Mouse (Mus musculus) stomach, embryonic 15.5 days (tissue): ENCODE measurements at regions not wholly inside any gene's neighbourhood (a gene's known extent, or its start where the extent isn't known, plus 50 kb on each side); places are given as distances from the start of the nearest gene placed in this dataset.

Experiments
- ATAC-seq: fragments of 200-750 bp; cut with Nextera tagmentation; 2 replicates; pipeline ENCODE4 v1.8.0; 2017; ENCODE audit warnings: low read depth, moderate number of reproducible peaks, moderate TSS enrichment; ENCODE audit not compliant: insufficient read depth, low FRiP score
- H3K27ac ChIP-seq: fragments of 300-500 bp; sonication (generic); 2 replicates; pipeline ENCODE4 v1.5.1; 2015; ENCODE audit warnings: mild to moderate bottlenecking, inconsistent platforms
- H3K27me3 ChIP-seq: fragments of 300-500 bp; sonication (generic); replicated peaks from 2 replicates; pipeline ENCODE4 v1.6.1; 2015; ENCODE audit warnings: inconsistent platforms
- H3K36me3 ChIP-seq: fragments of 300-500 bp; sonication (generic); 2 replicates; pipeline ENCODE4 v1.6.1; 2015; ENCODE audit warnings: inconsistent platforms
- H3K4me1 ChIP-seq: fragments of 300-500 bp; sonication (generic); 2 replicates; pipeline ENCODE4 v1.6.1; 2015; ENCODE audit warnings: inconsistent platforms
- H3K4me2 ChIP-seq: fragments of 300-500 bp; sonication (generic); 2 replicates; pipeline ENCODE4 v1.6.1; 2015; ENCODE audit warnings: mild to moderate bottlenecking, inconsistent platforms
- H3K4me3 ChIP-seq: fragments of 300-500 bp; sonication (generic); replicated peaks from 2 replicates; pipeline ENCODE4 v1.5.1; 2015; ENCODE audit warnings: inconsistent platforms
- H3K9ac ChIP-seq: fragments of 300-500 bp; sonication (generic); 2 replicates; pipeline ENCODE4 v1.6.1; 2015; ENCODE audit warnings: inconsistent platforms
- H3K9me3 ChIP-seq: fragments of 300-500 bp; sonication (generic); 2 replicates; pipeline ENCODE4 v1.6.1; 2016; ENCODE audit warnings: inconsistent platforms
- WGBS: fragments of 180-500 bp; shearing (Covaris S2); methylation state at CpG from one replicate; pipeline ENCODE4 v1.1.7; 2015; 5-methylcytosine and 5-hydroxymethylcytosine counted together

- WGBS, result 70% methylated on average over 8 of the region's 8 CpGs
- Histone ChIP-seq H3K4me3 (no peak overlapping the region), H3K4me2 (no peak overlapping the region), H3K4me1 (0 out of 2 replicates have a peak, but pooled peaks cover 3% of the 10 kb centered on the region), H3K27me3 (no peaks in the 10 kb centered on the region), H3K27ac (no peak overlapping the region), H3K36me3 (no peaks in the 10 kb centered on the region), H3K9me3 (no peaks in the 10 kb centered on the region), H3K9ac (no peak overlapping the region)
- no peak for ATAC-seq
These were observed 90.5 kb downstream of the Gas1 start for GRCm38 (mm10) chr13:60086657-60087056.

- H3K9me3 ChIP-seq, result no peaks in the 10 kb centered on the region
- peaks cover 6% of the 10 kb centered on the region; the same call in 1 of the 2 replicates for H3K4me1 ChIP-seq
- peak overlapping the region; percentile 29; the same call in 1 of the 2 replicates for H3K4me2 ChIP-seq
- WGBS, result 17% methylated on average over 12 of the region's 12 CpGs
- no peaks in the 10 kb centered on the region for H3K36me3 ChIP-seq
- no peaks in the 10 kb centered on the region for H3K27me3 ChIP-seq
- no peak overlapping the region for H3K9ac ChIP-seq
- no peak overlapping the region for H3K4me3 ChIP-seq
- H3K27ac ChIP-seq, result peak overlapping the region; percentile 48; the same call in 1 of the 2 replicates
- ATAC-seq, result no peak
These were observed 92.2 kb downstream of the Gas1 start for GRCm38 (mm10) chr13:60084975-60085374.

- no peak overlapping the region for H3K27ac ChIP-seq
- peaks cover 6% of the 10 kb centered on the region; the same call in 1 of the 2 replicates for H3K4me1 ChIP-seq
- no peak; the same call in 1 of the 2 replicates for ATAC-seq
- no peak overlapping the region for H3K4me3 ChIP-seq
- H3K4me2 ChIP-seq, result no peak overlapping the region
- WGBS, result 64% methylated on average over 4 of the region's 4 CpGs
- H3K9ac ChIP-seq, result no peak overlapping the region
- H3K9me3 ChIP-seq, result no peaks in the 10 kb centered on the region
- H3K27me3 ChIP-seq, result no peaks in the 10 kb centered on the region
- no peaks in the 10 kb centered on the region for H3K36me3 ChIP-seq
These were observed 92.9 kb downstream of the Gas1 start for GRCm38 (mm10) chr13:60084290-60084689.

GRCm38 (mm10) chr13:60080113-60080512, 97.1 kb downstream of the Gas1 start:
- Histone ChIP-seq H3K9ac (no peak overlapping the region), H3K36me3 (no peaks in the 10 kb centered on the region), H3K9me3 (no peaks in the 10 kb centered on the region), H3K4me2 (no peak overlapping the region), H3K27ac (no peak overlapping the region), H3K4me1 (peaks cover 3% of the 10 kb centered on the region; the same call in 1 of the 2 replicates), H3K27me3 (no peaks in the 10 kb centered on the region), H3K4me3 (no peak overlapping the region)
- no peak for ATAC-seq
- 85% methylated on average over 10 of the region's 10 CpGs for WGBS

GRCm38 (mm10) chr13:60078331-60079050, 98.7 kb downstream of the Gas1 start:
- H3K9ac ChIP-seq, result no peak overlapping the region

GRCm38 (mm10) chr13:60076147-60076800, 100.9 kb downstream of the Gas1 start:
- H3K4me2 ChIP-seq, result no peak overlapping the region
- H3K9ac ChIP-seq, result no peak overlapping the region
- peaks cover 3% of the 10 kb centered on the region; the same call in 1 of the 2 replicates for H3K4me1 ChIP-seq
- H3K27ac ChIP-seq, result no peak overlapping the region
- no peaks in the 10 kb centered on the region for H3K36me3 ChIP-seq
- H3K4me3 ChIP-seq, result no peak overlapping the region
- H3K27me3 ChIP-seq, result no peaks in the 10 kb centered on the region
- 60% methylated on average over 6 of the region's 6 CpGs for WGBS
- peak; percentile 27; the same call in 1 of the 2 replicates for ATAC-seq
- H3K9me3 ChIP-seq, result no peaks in the 10 kb centered on the region

More at GRCm38 (mm10) chr13:60078331-60079050, 98.7 kb downstream of the Gas1 start:
- Histone ChIP-seq H3K4me3 (no peak overlapping the region), H3K4me2 (no peak overlapping the region), H3K27ac (no peak overlapping the region), H3K4me1 (peaks cover 3% of the 10 kb centered on the region; the same call in 1 of the 2 replicates), H3K27me3 (no peaks in the 10 kb centered on the region), H3K36me3 (no peaks in the 10 kb centered on the region), H3K9me3 (no peaks in the 10 kb centered on the region)
- no peak for ATAC-seq
- WGBS, result 62% methylated on average over 8 of the region's 8 CpGs

- no peaks in the 10 kb centered on the region for H3K27me3 ChIP-seq
- no peak for ATAC-seq
- no peak overlapping the region for H3K4me2 ChIP-seq
- H3K27ac ChIP-seq, result no peak overlapping the region
- H3K4me3 ChIP-seq, result no peak overlapping the region
- H3K9me3 ChIP-seq, result no peaks in the 10 kb centered on the region
- H3K9ac ChIP-seq, result no peak overlapping the region
- H3K4me1 ChIP-seq, result peaks cover 3% of the 10 kb centered on the region; the same call in 1 of the 2 replicates
- 49% methylated on average over 9 of the region's 9 CpGs for WGBS
- no peaks in the 10 kb centered on the region for H3K36me3 ChIP-seq
These were observed 105.6 kb downstream of the Gas1 start for GRCm38 (mm10) chr13:60071595-60071994.

GRCm38 (mm10) chr13:60069196-60069595, 108.0 kb downstream of the Gas1 start:
- H3K27ac ChIP-seq, result peak overlapping the region; percentile 40; the same call in 1 of the 2 replicates
- no peak overlapping the region for H3K4me3 ChIP-seq
- ATAC-seq, result no peak; the same call in 1 of the 2 replicates
- no peaks in the 10 kb centered on the region for H3K9me3 ChIP-seq
- no peaks in the 10 kb centered on the region for H3K36me3 ChIP-seq
- H3K27me3 ChIP-seq, result no peaks in the 10 kb centered on the region
- WGBS, result 32% methylated on average over 9 of the region's 9 CpGs
- no peak overlapping the region for H3K4me2 ChIP-seq
- H3K9ac ChIP-seq, result no peak overlapping the region
- H3K4me1 ChIP-seq, result peaks cover 3% of the 10 kb centered on the region; the same call in 1 of the 2 replicates

- Histone ChIP-seq H3K27ac (no peak overlapping the region), H3K27me3 (no peaks in the 10 kb centered on the region), H3K4me2 (no peak overlapping the region), H3K4me3 (no peak overlapping the region), H3K9ac (no peak overlapping the region), H3K36me3 (no peaks in the 10 kb centered on the region), H3K4me1 (peaks cover 3% of the 10 kb centered on the region; the same call in 1 of the 2 replicates), H3K9me3 (no peaks in the 10 kb centered on the region)
- 77% methylated on average over 9 of the region's 9 CpGs for whole genome bisulfite sequencing
- ATAC-seq, result no peak
These were observed 109.8 kb downstream of the Gas1 start for GRCm38 (mm10) chr13:60067325-60067724.

- no peak overlapping the region for H3K4me2 ChIP-seq
- ATAC-seq, result no peak
- H3K4me3 ChIP-seq, result no peak overlapping the region
- peaks cover 9% of the 10 kb centered on the region; the same call in 1 of the 2 replicates for H3K4me1 ChIP-seq
- no peak overlapping the region for H3K9ac ChIP-seq
- no peaks in the 10 kb centered on the region for H3K9me3 ChIP-seq
- H3K27me3 ChIP-seq, result no peaks in the 10 kb centered on the region
- no peaks in the 10 kb centered on the region for H3K36me3 ChIP-seq
- H3K27ac ChIP-seq, result no peak overlapping the region
- 65% methylated on average over 6 of the region's 6 CpGs for WGBS
These were observed 115.6 kb downstream of the Gas1 start for GRCm38 (mm10) chr13:60061589-60061988.

- H3K4me1 ChIP-seq, result peaks cover 9% of the 10 kb centered on the region; the same call in 1 of the 2 replicates
- no peak overlapping the region for H3K4me3 ChIP-seq
- H3K9ac ChIP-seq, result no peak overlapping the region
- H3K36me3 ChIP-seq, result no peaks in the 10 kb centered on the region
- no peak for ATAC-seq
- no peaks in the 10 kb centered on the region for H3K9me3 ChIP-seq
- H3K27ac ChIP-seq, result no peak overlapping the region
- WGBS, result 33% methylated on average over 13 of the region's 13 CpGs
- H3K27me3 ChIP-seq, result no peaks in the 10 kb centered on the region
- no peak overlapping the region for H3K4me2 ChIP-seq
These were observed 119.3 kb downstream of the Gas1 start for GRCm38 (mm10) chr13:60057761-60058274.

- H3K4me1 ChIP-seq, result peaks cover 9% of the 10 kb centered on the region; the same call in 1 of the 2 replicates
- H3K27me3 ChIP-seq, result no peaks in the 10 kb centered on the region
- H3K9me3 ChIP-seq, result no peaks in the 10 kb centered on the region
- H3K4me2 ChIP-seq, result no peak overlapping the region
- H3K9ac ChIP-seq, result no peak overlapping the region
- ATAC-seq, result no peak
- H3K36me3 ChIP-seq, result no peaks in the 10 kb centered on the region
- H3K27ac ChIP-seq, result no peak overlapping the region
- 22% methylated on average over 3 of the region's 3 CpGs for WGBS
- no peak overlapping the region for H3K4me3 ChIP-seq
These were observed 122.6 kb downstream of the Gas1 start for GRCm38 (mm10) chr13:60054531-60054930.
